Mouse (Mus musculus): ENCODE results near the gene Fxyd3. TPM values are rescaled to one million over a fixed set of nuclear protein-coding genes. Genes with fewer than 3 reads are reported as not detected.
A peak's percentile ranks its signal among the peaks of the same experiment; 100 is the strongest.

Fxyd3 gene
- total and polyA plus RNA-seq, 3 experiments: 1.6 to 5.5 (median 2.5) TPM

DNA sequence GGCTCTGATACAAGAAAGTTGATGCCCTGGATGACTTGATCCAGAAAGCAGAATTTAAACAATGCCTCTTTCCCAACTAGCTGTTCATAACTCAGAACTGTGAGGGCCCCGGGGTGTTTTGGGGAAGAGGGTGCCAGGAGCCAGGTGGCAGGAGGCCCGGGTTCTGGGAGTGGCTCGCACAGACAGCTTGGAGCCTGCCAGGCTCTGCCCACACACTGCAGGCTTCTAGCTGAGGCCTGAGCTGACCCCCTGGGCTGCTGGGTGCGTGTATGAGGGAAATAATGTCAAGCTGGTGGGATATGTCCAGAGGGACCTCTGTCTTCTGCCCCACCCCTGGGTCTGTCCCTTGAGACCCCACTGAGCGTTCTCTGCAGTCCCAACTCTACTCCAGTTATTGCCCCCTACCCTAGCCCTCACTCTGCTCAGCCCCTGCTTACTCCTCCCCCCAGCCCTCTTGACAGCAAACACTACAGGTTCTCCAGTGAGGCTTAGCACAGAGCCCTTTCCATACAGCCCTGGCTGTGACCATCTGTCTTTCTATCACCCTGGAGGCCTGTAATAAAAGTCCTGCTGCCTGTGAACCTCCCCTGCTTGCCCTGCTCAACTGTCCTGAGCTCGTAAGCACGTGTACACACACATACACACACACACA lies 2.3 kb downstream of the Fxyd3 start:
- H3K4me1 ChIP-seq (ENCODE audit: control insufficient read depth, insufficient read depth, low read length): no peaks in the 10 kb centered on the region
- intact Hi-C loops (cut with DNase I): no loop called here
- whole genome bisulfite sequencing: 41% methylated on average over 7 of the region's 7 CpGs
- no peak overlapping the region for H3K27ac ChIP-seq
- no peak overlapping the region for H3K9ac ChIP-seq (ENCODE audit: low read depth, low read length)
- no peaks in the 10 kb centered on the region for H3K79me2 ChIP-seq (replicated peaks; ENCODE audit: control insufficient read depth, insufficient read depth, low read length)
- no peaks in the 10 kb centered on the region for H3K36me3 ChIP-seq (ENCODE audit: control insufficient read depth, insufficient read depth, low read length)
- TF ChIP-seq EP300 (IDR thresholded peaks at IDR 0.05; ENCODE audit: insufficient read depth, low read depth, low read length): no peak
- TF ChIP-seq CTCF (IDR thresholded peaks at IDR 0.05): no peak
- no peak for TF ChIP-seq POLR2A (IDR thresholded peaks at IDR 0.05; ENCODE audit: insufficient read depth, low read depth, low read length)
- peak in 1 of 2 experiments; percentile 56 for DNase-seq
- H3K4me3 ChIP-seq: no peak overlapping the region
- no peaks in the 10 kb centered on the region for H3K27me3 ChIP-seq (ENCODE audit: control insufficient read depth, insufficient read depth, low read length)

DNA sequence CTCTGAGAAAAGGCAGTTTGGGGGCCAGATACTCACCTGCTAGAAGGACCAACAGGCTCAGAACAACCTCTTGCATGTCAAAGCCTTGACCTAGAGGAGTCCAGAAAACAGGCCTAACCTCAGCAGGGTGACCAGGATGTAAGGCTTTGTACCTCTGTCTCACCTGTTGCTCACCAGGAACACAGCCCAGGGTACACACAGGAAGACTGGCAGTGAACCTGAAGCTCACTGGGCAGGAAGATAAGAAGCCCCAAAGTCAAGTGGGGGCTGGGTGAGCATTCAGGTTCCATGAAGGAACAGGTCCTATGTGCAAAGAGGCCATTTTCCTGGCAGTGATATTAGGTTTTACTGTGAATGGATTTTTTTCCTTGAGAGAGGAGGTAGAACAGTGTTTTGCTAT lies 3.0 kb downstream of the Fxyd3 start:
- no peak for DNase-seq
- H3K79me2 ChIP-seq (replicated peaks; ENCODE audit: control insufficient read depth, insufficient read depth, low read length): no peaks in the 10 kb centered on the region
- no peaks in the 10 kb centered on the region for H3K4me1 ChIP-seq (ENCODE audit: control insufficient read depth, insufficient read depth, low read length)
- no peak overlapping the region for H3K4me3 ChIP-seq
- H3K27ac ChIP-seq: no peak overlapping the region
- H3K9ac ChIP-seq (ENCODE audit: low read depth, low read length): no peak overlapping the region
- intact Hi-C loops (cut with DNase I): no loop called here
- H3K36me3 ChIP-seq (ENCODE audit: control insufficient read depth, insufficient read depth, low read length): no peaks in the 10 kb centered on the region
- H3K27me3 ChIP-seq (ENCODE audit: control insufficient read depth, insufficient read depth, low read length): no peaks in the 10 kb centered on the region
- no peak for TF ChIP-seq CTCF (IDR thresholded peaks at IDR 0.05)
- no peak for TF ChIP-seq EP300 (IDR thresholded peaks at IDR 0.05; ENCODE audit: insufficient read depth, low read depth, low read length)
- TF ChIP-seq POLR2A (IDR thresholded peaks at IDR 0.05; ENCODE audit: insufficient read depth, low read depth, low read length): no peak

DNA sequence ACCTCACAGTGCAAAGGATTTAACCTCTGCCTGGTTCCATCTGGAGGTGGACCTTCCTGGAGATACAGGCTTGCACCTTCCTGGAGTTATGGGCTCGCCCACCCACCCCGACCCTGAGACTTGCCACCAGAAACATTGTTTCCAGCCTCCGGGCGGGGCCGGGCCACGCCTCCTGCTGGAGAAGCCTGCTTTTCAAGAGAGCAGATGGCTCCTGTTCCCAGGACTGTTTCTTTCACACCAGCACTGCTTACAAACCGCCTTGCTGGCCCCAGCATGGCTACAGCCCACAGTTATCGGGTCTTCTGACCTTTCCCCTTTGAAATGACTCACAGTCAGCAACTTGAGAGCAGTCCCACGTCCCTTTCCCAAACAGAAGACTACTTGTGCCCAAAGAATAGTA lies 4.2 kb downstream of the Fxyd3 start:
- no peaks in the 10 kb centered on the region for H3K79me2 ChIP-seq (replicated peaks; ENCODE audit: control insufficient read depth, insufficient read depth, low read length)
- TF ChIP-seq CTCF (IDR thresholded peaks at IDR 0.05): no peak
- TF ChIP-seq POLR2A (IDR thresholded peaks at IDR 0.05; ENCODE audit: insufficient read depth, low read depth, low read length): no peak
- TF ChIP-seq EP300 (IDR thresholded peaks at IDR 0.05; ENCODE audit: insufficient read depth, low read depth, low read length): no peak
- H3K9ac ChIP-seq (ENCODE audit: low read depth, low read length): no peak overlapping the region
- H3K4me1 ChIP-seq (ENCODE audit: control insufficient read depth, insufficient read depth, low read length): no peaks in the 10 kb centered on the region
- H3K27me3 ChIP-seq (ENCODE audit: control insufficient read depth, insufficient read depth, low read length): no peaks in the 10 kb centered on the region
- no peak for DNase-seq
- no peak overlapping the region for H3K4me3 ChIP-seq
- no peak overlapping the region for H3K27ac ChIP-seq
- no peaks in the 10 kb centered on the region for H3K36me3 ChIP-seq (ENCODE audit: control insufficient read depth, insufficient read depth, low read length)
- intact Hi-C loops (cut with DNase I): no loop called here
- WGBS: 56% methylated on average over 9 of the region's 9 CpGs

DNA sequence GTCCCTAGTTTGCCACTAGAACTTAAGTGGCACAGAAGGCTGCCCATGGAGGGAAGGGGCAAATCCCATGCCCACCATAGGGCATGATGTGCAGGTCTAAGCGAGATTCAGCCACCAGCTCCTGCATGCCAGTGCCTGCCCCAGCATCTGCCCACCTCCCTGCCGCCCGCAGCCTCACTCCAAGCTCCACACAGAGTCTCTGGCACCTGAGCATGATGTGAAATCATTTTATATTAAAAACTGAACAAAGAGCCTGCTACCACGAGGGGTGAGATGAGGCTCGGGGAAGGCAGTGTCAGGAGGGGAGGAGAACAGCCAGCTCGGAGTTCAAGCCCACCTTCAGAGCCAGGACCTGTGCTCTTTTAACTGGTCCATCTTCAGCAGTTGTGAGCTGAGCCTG lies 6.2 kb downstream of the Fxyd3 start:
- Histone ChIP-seq H3K27me3 (ENCODE audit: control insufficient read depth, insufficient read depth, low read length) (no peaks in the 10 kb centered on the region), H3K4me1 (ENCODE audit: control insufficient read depth, insufficient read depth, low read length) (no peaks in the 10 kb centered on the region), H3K79me2 (replicated peaks; ENCODE audit: control insufficient read depth, insufficient read depth, low read length) (no peaks in the 10 kb centered on the region), H3K9ac (ENCODE audit: low read depth, low read length) (no peak overlapping the region), H3K27ac (no peak overlapping the region), H3K4me3 (no peak overlapping the region), H3K36me3 (ENCODE audit: control insufficient read depth, insufficient read depth, low read length) (no peaks in the 10 kb centered on the region)
- WGBS: 68% methylated on average over 6 of the region's 6 CpGs
- DNase-seq: no peak
- TF ChIP-seq EP300 (IDR thresholded peaks at IDR 0.05; ENCODE audit: insufficient read depth, low read depth, low read length): no peak
- no peak for TF ChIP-seq POLR2A (IDR thresholded peaks at IDR 0.05; ENCODE audit: insufficient read depth, low read depth, low read length)
- no peak for TF ChIP-seq CTCF (IDR thresholded peaks at IDR 0.05)
- intact Hi-C loops (cut with DNase I): no loop called here

DNA sequence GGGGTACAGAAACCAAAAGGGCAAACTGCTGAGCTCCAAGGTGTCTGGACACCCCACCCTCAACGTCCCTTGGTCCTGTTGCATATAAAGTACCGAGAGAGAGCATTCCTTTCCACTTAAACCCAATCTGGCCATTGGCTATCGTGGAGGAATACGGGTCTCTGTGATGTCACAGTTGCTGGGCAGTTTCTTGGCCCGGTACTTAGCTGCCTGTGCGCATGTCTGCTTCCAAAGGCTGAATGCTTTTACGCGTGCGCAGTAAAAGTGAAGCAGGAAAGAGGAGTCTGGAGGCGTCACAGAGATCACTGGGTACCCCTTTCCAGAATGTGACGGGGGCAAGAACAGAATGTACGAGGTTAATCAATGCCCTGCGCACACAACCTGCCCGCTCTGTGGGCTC lies 7.0 kb downstream of the Fxyd3 start:
- 85% methylated on average over 14 of the region's 14 CpGs for WGBS
- no peak for DNase-seq
- H3K79me2 ChIP-seq (replicated peaks; ENCODE audit: control insufficient read depth, insufficient read depth, low read length): no peaks in the 10 kb centered on the region
- intact Hi-C loops (cut with DNase I): no loop called here
- H3K27me3 ChIP-seq (ENCODE audit: control insufficient read depth, insufficient read depth, low read length): no peaks in the 10 kb centered on the region
- H3K9ac ChIP-seq (ENCODE audit: low read depth, low read length): no peak overlapping the region
- no peaks in the 10 kb centered on the region for H3K36me3 ChIP-seq (ENCODE audit: control insufficient read depth, insufficient read depth, low read length)
- TF ChIP-seq POLR2A (IDR thresholded peaks at IDR 0.05; ENCODE audit: insufficient read depth, low read depth, low read length): no peak
- no peak overlapping the region for H3K4me3 ChIP-seq
- H3K4me1 ChIP-seq (ENCODE audit: control insufficient read depth, insufficient read depth, low read length): no peaks in the 10 kb centered on the region
- no peak overlapping the region for H3K27ac ChIP-seq

GRCm38 (mm10) chr7:31067836-31068235 lies 8.7 kb downstream of the Fxyd3 start:
- no peak overlapping the region for H3K9ac ChIP-seq (ENCODE audit: low read depth, low read length)
- no peak overlapping the region for H3K4me3 ChIP-seq
- TF ChIP-seq CTCF (IDR thresholded peaks at IDR 0.05) (no peak), EP300 (IDR thresholded peaks at IDR 0.05; ENCODE audit: insufficient read depth, low read depth, low read length) (no peak), POLR2A (IDR thresholded peaks at IDR 0.05; ENCODE audit: insufficient read depth, low read depth, low read length) (no peak)
- no peaks in the 10 kb centered on the region for H3K36me3 ChIP-seq (ENCODE audit: control insufficient read depth, insufficient read depth, low read length)
- H3K27ac ChIP-seq: no peak overlapping the region
- intact Hi-C loops (cut with DNase I): no loop called here
- no peaks in the 10 kb centered on the region for H3K27me3 ChIP-seq (ENCODE audit: control insufficient read depth, insufficient read depth, low read length)
- 34% methylated on average over 5 of the region's 5 CpGs for WGBS
- no peaks in the 10 kb centered on the region for H3K79me2 ChIP-seq (replicated peaks; ENCODE audit: control insufficient read depth, insufficient read depth, low read length)
- DNase-seq: no peak
- H3K4me1 ChIP-seq (ENCODE audit: control insufficient read depth, insufficient read depth, low read length): no peaks in the 10 kb centered on the region

All from heart, adult 2 months (tissue).